Comparison of ENCODE assay signal across 8 mouse cellular contexts in genomic region chr8:126422174-126422919, GRCm38 (mm10). TPM values are rescaled to one million over a fixed set of nuclear protein-coding genes. Genes with fewer than 3 reads are reported as not detected.
A peak's percentile ranks its signal among the peaks of the same experiment; 100 is the strongest.
DNase-seq lines count a peak whose midpoint lies in the region; ATAC-seq and TF ChIP-seq lines count a peak whose summit lies in the region.

Gene Coa6 (plus strand): TSS chr8:126422515.

- no peak for TF ChIP-seq CTCF in MEL (IDR thresholded peaks at IDR 0.05 in 2 of 3, conservative IDR thresholded peaks at IDR 0.05 in 1 of 3; ENCODE audit: control insufficient read depth in 1 of 3, insufficient read depth in 1 of 3, low read depth in 2 of 3, low read length in 3 of 3, poor library complexity in 1 of 3, severe bottlenecking in 1 of 3)
- no peak for TF ChIP-seq CTCF in cerebellum, adult 2 months (IDR thresholded peaks at IDR 0.05; ENCODE audit: borderline replicate concordance, insufficient read depth, low read depth, low read length)
- peak; percentile 23 for TF ChIP-seq CTCF in forebrain, postnatal 0 days (IDR thresholded peaks at IDR 0.05; ENCODE audit: low read depth)

- H3K4me2 ChIP-seq in forebrain, postnatal 0 days (ENCODE audit: low read depth), result peak within 1 kb of the TSS; percentile 82
- H3K4me2 ChIP-seq in lung, embryonic 15.5 days, result peak within 1 kb of the TSS; percentile 77

- TF ChIP-seq POLR2A in MEL (IDR thresholded peaks at IDR 0.05; ENCODE audit: control insufficient read depth in 1 of 2, insufficient read depth in 1 of 2, low read depth in 1 of 2, low read length in 2 of 2, poor library complexity in 1 of 2), result peak; percentile 33 to 84; a peak in 2 of 4 replicates
- TF ChIP-seq POLR2A in cerebellum, adult 2 months (IDR thresholded peaks at IDR 0.05; ENCODE audit: borderline replicate concordance, insufficient read depth, low read length), result peak; percentile 43; the same call in 1 of the 2 replicates

- no peaks in the 10 kb centered on the region for H3K27me3 ChIP-seq in MEL (ENCODE audit: control insufficient read depth in 1 of 2, insufficient read depth in 2 of 2, low read length in 2 of 2)
- H3K27me3 ChIP-seq in cerebellum, adult 2 months (ENCODE audit: control insufficient read depth, insufficient read depth, low read length), result no peaks in the 10 kb centered on the region
- no peaks in the 10 kb centered on the region for H3K27me3 ChIP-seq in forebrain, postnatal 0 days (ENCODE audit: insufficient read depth, low read length)
- H3K27me3 ChIP-seq in lung, embryonic 15.5 days, result no peaks in the 10 kb centered on the region

- WGBS in cerebellum, adult 2 months, result under 1% methylated on average over 61 of the region's 61 CpGs
- WGBS in forebrain, postnatal 0 days, result under 1% methylated on average over 61 of the region's 61 CpGs
- WGBS in lung, embryonic 15.5 days, result under 1% methylated on average over 61 of the region's 61 CpGs

- H3K79me2 ChIP-seq in MEL (ENCODE audit: control insufficient read depth, insufficient read depth, low read length, poor library complexity), result peaks cover 10% of the 10 kb centered on the region

- TF ChIP-seq RAD21 in MEL (IDR thresholded peaks at IDR 0.05; ENCODE audit: low read depth, low read length), result no peak

- H3K9ac ChIP-seq in MEL (ENCODE audit: control insufficient read depth, low read depth, low read length, poor library complexity, severe bottlenecking), result peak within 1 kb of the TSS; percentile 83
- H3K9ac ChIP-seq in forebrain, postnatal 0 days, result peak within 1 kb of the TSS; percentile 80
- peak within 1 kb of the TSS; percentile 89 for H3K9ac ChIP-seq in lung, embryonic 15.5 days

- peak; percentile 97 for DNase-seq in MEL (ENCODE audit: low read depth, low spot score)
- peak; percentile 98 to 99 for DNase-seq in cerebellum, adult 2 months
- peak; percentile 98 for DNase-seq in forebrain, postnatal 0 days
- DNase-seq in heart, postnatal 4 days, result peak; percentile 99
- DNase-seq in layer of hippocampus, adult 8-10 months (ENCODE audit: low spot score in 2 of 2), result peak; percentile 96 to 98
- DNase-seq in ovary, adult 18-20 months (ENCODE audit: low spot score), result peak; percentile 94
- peak; percentile 99 for DNase-seq in thymus, postnatal 0 days (ENCODE audit: low spot score)

- peak within 1 kb of the TSS; percentile 88 to 90 for H3K4me3 ChIP-seq in MEL (ENCODE audit: control insufficient read depth in 1 of 2, insufficient read depth in 1 of 2, low read depth in 2 of 2, low read length in 2 of 2)
- peak within 1 kb of the TSS; percentile 91 for H3K4me3 ChIP-seq in cerebellum, adult 2 months (replicated peaks; ENCODE audit: insufficient read depth, low read depth, low read length)
- peak within 1 kb of the TSS; percentile 69 for H3K4me3 ChIP-seq in forebrain, postnatal 0 days (ENCODE audit: low read depth, low read length)
- H3K4me3 ChIP-seq in lung, embryonic 15.5 days, result peak within 1 kb of the TSS; percentile 83

- peaks cover 0 to 10% of the 10 kb centered on the region in 2 experiments; a peak in 3 of 4 replicates for H3K36me3 ChIP-seq in MEL (ENCODE audit: control insufficient read depth in 1 of 2, insufficient read depth in 2 of 2, low read length in 2 of 2)
- H3K36me3 ChIP-seq in forebrain, postnatal 0 days (ENCODE audit: insufficient read depth), result peaks cover 17% of the 10 kb centered on the region
- H3K36me3 ChIP-seq in lung, embryonic 15.5 days, result peaks cover 18% of the 10 kb centered on the region

- no peaks in the 10 kb centered on the region for H3K9me3 ChIP-seq in MEL (replicated peaks; ENCODE audit: insufficient read depth, low read length)
- H3K9me3 ChIP-seq in forebrain, postnatal 0 days (ENCODE audit: low read length), result no peaks in the 10 kb centered on the region
- no peaks in the 10 kb centered on the region for H3K9me3 ChIP-seq in lung, embryonic 15.5 days

- peak; percentile 98 for ATAC-seq in forebrain, postnatal 0 days
- peak; percentile 98 for ATAC-seq in lung, embryonic 15.5 days (ENCODE audit: borderline replicate concordance, extremely low read depth, low FRiP score, low TSS enrichment)

- H3K27ac ChIP-seq in MEL (ENCODE audit: control insufficient read depth, low read depth, low read length), result peak within 1 kb of the TSS; percentile 69
- peak within 1 kb of the TSS; percentile 73 for H3K27ac ChIP-seq in cerebellum, adult 2 months (ENCODE audit: insufficient read depth, low read length)
- H3K27ac ChIP-seq in forebrain, postnatal 0 days (ENCODE audit: low read depth, low read length), result peak within 1 kb of the TSS; percentile 83
- peak within 1 kb of the TSS; percentile 60 for H3K27ac ChIP-seq in lung, embryonic 15.5 days

- peaks cover 0 to 6% of the 10 kb centered on the region in 2 experiments; a peak in 2 of 4 replicates for H3K4me1 ChIP-seq in MEL (ENCODE audit: control insufficient read depth in 1 of 2, insufficient read depth in 2 of 2, low read length in 2 of 2)
- no peaks in the 10 kb centered on the region; the same call in 1 of the 2 replicates for H3K4me1 ChIP-seq in cerebellum, adult 2 months (ENCODE audit: control insufficient read depth, insufficient read depth, low read length)
- H3K4me1 ChIP-seq in forebrain, postnatal 0 days (ENCODE audit: insufficient read depth), result peaks cover 6% of the 10 kb centered on the region
- peaks cover 15% of the 10 kb centered on the region for H3K4me1 ChIP-seq in lung, embryonic 15.5 days

- TF ChIP-seq EP300 in MEL (IDR thresholded peaks at IDR 0.05; ENCODE audit: low read depth in 1 of 2, low read length in 2 of 2), result no peak

TF ChIP-seq in MEL, 35 proteins besides CTCF, POLR2A, EP300 and RAD21 (continues in another document):
- TF ChIP-seq USF2 (IDR thresholded peaks at IDR 0.05; ENCODE audit: borderline replicate concordance in 1 of 2, insufficient read depth in 1 of 2, low read depth in 1 of 2, low read length in 2 of 2) (no peak), BHLHE40 (IDR thresholded peaks at IDR 0.05; ENCODE audit: borderline replicate concordance, low read depth, low read length) (no peak), MYB (IDR thresholded peaks at IDR 0.05; ENCODE audit: low read depth, low read length) (no peak), GATA1 (IDR thresholded peaks at IDR 0.05; ENCODE audit: low read depth, low read length) (no peak), USF1 (IDR thresholded peaks at IDR 0.05; ENCODE audit: low read depth, low read length) (no peak), MYC (IDR thresholded peaks at IDR 0.05; ENCODE audit: low read depth, low read length) (no peak), GABPA (IDR thresholded peaks at IDR 0.05; ENCODE audit: low read depth, low read length) (no peak), HCFC1 (IDR thresholded peaks at IDR 0.05; ENCODE audit: low read depth, low read length) (peak; percentile 91), ZNF384 (IDR thresholded peaks at IDR 0.05; ENCODE audit: low read depth, low read length) (no peak), NELFE (IDR thresholded peaks at IDR 0.05; ENCODE audit: low read depth, low read length) (peak; percentile 64), CHD2 (IDR thresholded peaks at IDR 0.05; ENCODE audit: low read length) (no peak), ETS1 (IDR thresholded peaks at IDR 0.05; ENCODE audit: low read depth, low read length) (no peak), UBTF (IDR thresholded peaks at IDR 0.05; ENCODE audit: borderline replicate concordance, insufficient read depth, low read depth, low read length) (no peak), MAX (IDR thresholded peaks at IDR 0.05; ENCODE audit: low read length) (no peak; the same call in 1 of the 2 replicates), ZMIZ1 (IDR thresholded peaks at IDR 0.05; ENCODE audit: low read depth, low read length) (no peak), POLR2AphosphoS5 (IDR thresholded peaks at IDR 0.05; ENCODE audit: borderline replicate concordance, low read depth, low read length) (no peak), MEF2A (IDR thresholded peaks at IDR 0.05; ENCODE audit: extremely low read depth, insufficient replicate concordance, low read depth, low read length, poor library complexity, severe bottlenecking) (no peak), MAZ (IDR thresholded peaks at IDR 0.05; ENCODE audit: low read depth, low read length) (no peak), ELF1 (IDR thresholded peaks at IDR 0.05; ENCODE audit: low read depth, low read length) (peak; percentile 94), SMC3 (IDR thresholded peaks at IDR 0.05; ENCODE audit: low read depth, low read length) (no peak), TCF12 (IDR thresholded peaks at IDR 0.05; ENCODE audit: low read depth, low read length) (peak; percentile 15; the same call in 1 of the 2 replicates), SIN3A (IDR thresholded peaks at IDR 0.05; ENCODE audit: low read length) (peak; percentile 10; the same call in 1 of the 2 replicates), RCOR1 (IDR thresholded peaks at IDR 0.05; ENCODE audit: low read depth, low read length) (no peak), MAFK (IDR thresholded peaks at IDR 0.05; ENCODE audit: borderline replicate concordance, low read depth, low read length) (no peak), MXI1 (IDR thresholded peaks at IDR 0.05; ENCODE audit: low read depth, low read length) (no peak), POLR2AphosphoS2 (IDR thresholded peaks at IDR 0.05; ENCODE audit: low read length) (0 out of 2 replicates have a peak, but pooled peaks have one; percentile 55), TBP (IDR thresholded peaks at IDR 0.05; ENCODE audit: low read depth, low read length) (peak; percentile 90), E2F4 (IDR thresholded peaks at IDR 0.05; ENCODE audit: borderline replicate concordance, low read depth, low read length) (no peak), ZC3H11A (IDR thresholded peaks at IDR 0.05; ENCODE audit: low read depth, low read length) (no peak), ZKSCAN1 (IDR thresholded peaks at IDR 0.05; ENCODE audit: low read depth, low read length) (no peak), NRF1 (IDR thresholded peaks at IDR 0.05; ENCODE audit: insufficient read depth, low read depth, low read length, poor library complexity, severe bottlenecking) (no peak), CHD1 (IDR thresholded peaks at IDR 0.05; ENCODE audit: low read depth, low read length) (no peak)

RNA-seq across cellular contexts. Expression of gene Coa6, which starts in this region (rescaled TPM):
- 39.3 and 42.6 TPM in 2 replicates for total RNA-seq in MEL (2012; rRNA removed)
- 10 to 100 TPM in 1 of 2 experiments, not detected in 1; 31.1 TPM for polyA plus RNA-seq in MEL (2012; ENCODE audit: insufficient read depth in 1 of 2, insufficient read length in 2 of 2, low read depth in 1 of 2, low replicate concordance in 2 of 2, missing spikeins in 1 of 2)
- 45.2 and 51.1 TPM in 2 replicates for polyA plus RNA-seq in cerebellum, adult 2 months (2012; rRNA removed)
- total RNA-seq in forebrain, postnatal 0 days (2014; rRNA removed), result 22.2 and 33.7 TPM in 2 replicates
- 37.3 and 41.1 TPM in 2 replicates for polyA plus RNA-seq in forebrain, postnatal 0 days (2015; fragmentation: Nextera tagmentation; extraction: Ambion mirVana)
- 10 to 100 TPM; 25.6 to 25.9 TPM for total RNA-seq in heart, postnatal 4 days (2021)
- total RNA-seq in layer of hippocampus, adult 8-10 months (2022), result 10 to 100 TPM; 19.2 to 23.9 (median 22.2) TPM
- polyA plus RNA-seq in lung, embryonic 15.5 days (2015; fragmentation: Nextera tagmentation; extraction: Ambion mirVana), result 53.2 and 53.4 TPM in 2 replicates
- 91.7 and 101 TPM in 2 replicates for polyA plus RNA-seq in thymus, postnatal 0 days (2015; fragmentation: Nextera tagmentation; extraction: Ambion mirVana)

Comparison
In these comparisons a context has a peak if more than half of its experiments do, and no peak if none do; other contexts are left out.
1. Peak in every context shown above with its lines: DNase-seq, ATAC-seq, H3K4me3 ChIP-seq and H3K27ac ChIP-seq.